Mouse (Mus musculus): ENCODE measurements around the gene Skint10. TPM values are rescaled to one million over a fixed set of nuclear protein-coding genes. Genes with fewer than 3 reads are reported as not detected.

Skint10 gene
- polyA plus RNA-seq (2014; fragmentation: Illumina TruSeq; extraction: RNeasy Lipid Tissue Mini Kit (QIAGEN cat#74804); ENCODE audit: low read depth, low replicate concordance), result 0.35 TPM

GRCm38 (mm10) chr4:112774766-112775165, at the start of gene Skint10:
Gene Skint10, minus strand, starts transcription at chr4:112774866.

Other genes with a start within 250 kb of the Skint10 start
- gene Skint2, start 217.7 kb downstream of the Skint10 start, polyA plus RNA-seq (2014; fragmentation: Illumina TruSeq; extraction: RNeasy Lipid Tissue Mini Kit (QIAGEN cat#74804); ENCODE audit: low read depth, low replicate concordance), result not detected